Mouse (Mus musculus) forebrain, embryonic 16.5 days (tissue): ENCODE results near the gene Gnat1. TPM values are rescaled to one million over a fixed set of nuclear protein-coding genes. Genes with fewer than 3 reads are reported as not detected.

Source experiments
- ATAC-seq: fragments of 200-750 bp; cut with Nextera tagmentation; 2 replicates; pipeline ENCODE4 v1.8.0; 2017; ENCODE audit warnings: mild to moderate bottlenecking, moderate library complexity
- H3K27ac ChIP-seq: fragments of 300-500 bp; sonication (generic); 2 replicates; pipeline ENCODE4 v1.5.1; 2014; ENCODE audit warnings: low read length, control low read depth
- H3K27me3 ChIP-seq: fragments of 300-500 bp; sonication (generic); replicated peaks from 2 replicates; pipeline ENCODE4 v1.6.1; 2014; ENCODE audit warnings: low read length; ENCODE audit not compliant: control insufficient read depth, insufficient read depth
- H3K36me3 ChIP-seq: fragments of 300-500 bp; sonication (generic); 2 replicates; pipeline ENCODE4 v1.6.1; 2014; ENCODE audit not compliant: control insufficient read depth, insufficient read depth
- H3K4me1 ChIP-seq: fragments of 300-500 bp; sonication (generic); replicated peaks from 2 replicates; pipeline ENCODE4 v1.6.1; 2014; ENCODE audit warnings: low read length; ENCODE audit not compliant: control insufficient read depth, insufficient read depth
- H3K4me2 ChIP-seq: fragments of 300-500 bp; sonication (generic); 2 replicates; pipeline ENCODE4 v1.6.1; 2014; ENCODE audit warnings: mild to moderate bottlenecking, low read length, control low read depth
- H3K4me3 ChIP-seq: fragments of 300-500 bp; sonication (generic); replicated peaks from 2 replicates; pipeline ENCODE4 v1.5.1; 2014; ENCODE audit warnings: mild to moderate bottlenecking, low read length, control low read depth
- H3K9ac ChIP-seq: fragments of 300-500 bp; sonication (generic); replicated peaks from 2 replicates; pipeline ENCODE4 v1.6.1; 2014; ENCODE audit warnings: low read depth, low read length, control low read depth
- H3K9me3 ChIP-seq: fragments of 300-500 bp; sonication (generic); 2 replicates; pipeline ENCODE4 v1.6.1; 2016; ENCODE audit warnings: low read length; ENCODE audit not compliant: control insufficient read depth
- WGBS: fragments of 180-500 bp; shearing (Covaris S2); extraction: QIAGEN DNeasy Blood & Tissue Kit; methylation state at CpG from one replicate; pipeline ENCODE4 v1.1.7; 2014; 5-methylcytosine and 5-hydroxymethylcytosine counted together
- polyA plus RNA-seq: library from polyadenylated mRNA; unstranded; fragments of >200 nt; fragmentation: Nextera tagmentation; extraction: Ambion mirVana; gene quantifications from 2 replicates; pipeline ENCODE4 v1.2.1, GENCODE M21; 2015

Gnat1 gene
- polyA plus RNA-seq, 1 experiment from 2014 or later: 1.4 TPM

DNA sequence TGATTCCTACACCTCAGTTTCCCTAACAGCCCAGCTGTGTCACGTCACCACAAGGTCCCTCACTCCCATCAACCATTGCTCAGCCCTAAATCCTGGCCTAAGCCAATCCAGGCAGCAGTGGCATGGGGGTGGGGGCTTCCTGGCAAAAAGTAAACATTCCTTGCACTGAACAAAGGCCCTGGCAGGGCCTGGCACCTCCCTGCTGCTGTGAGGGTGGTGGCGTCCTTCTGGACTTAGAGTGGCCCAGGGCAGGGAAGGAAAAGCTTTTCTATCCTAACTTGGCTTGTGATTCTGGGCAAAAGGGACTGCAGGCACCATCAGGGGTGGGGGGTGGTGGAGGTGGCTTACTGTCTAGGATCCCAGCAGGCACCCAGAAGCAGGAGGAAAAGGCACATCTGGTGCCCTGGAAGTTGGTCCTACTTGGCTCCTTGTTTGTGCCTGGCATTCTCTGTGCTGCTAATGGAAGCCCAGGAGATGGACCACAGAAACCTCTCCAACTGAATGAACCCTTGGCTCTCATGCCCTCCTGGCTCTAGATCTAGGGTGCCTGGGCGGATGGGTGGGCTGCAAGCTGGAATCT lies 23.2 kb upstream of the Gnat1 start:
- Histone ChIP-seq H3K4me1 (peaks cover 73% of the 10 kb centered on the region), H3K4me2 (no peak overlapping the region), H3K27me3 (no peaks in the 10 kb centered on the region), H3K9ac (0 out of 2 replicates have a peak overlapping the region, but pooled peaks have one; percentile 3), H3K4me3 (no peak overlapping the region), H3K27ac (0 out of 2 replicates have a peak overlapping the region, but pooled peaks have one; percentile 23), H3K9me3 (no peaks in the 10 kb centered on the region), H3K36me3 (no peaks in the 10 kb centered on the region)
- 50% methylated on average over 3 of the region's 3 CpGs for WGBS
- ATAC-seq: no peak

DNA sequence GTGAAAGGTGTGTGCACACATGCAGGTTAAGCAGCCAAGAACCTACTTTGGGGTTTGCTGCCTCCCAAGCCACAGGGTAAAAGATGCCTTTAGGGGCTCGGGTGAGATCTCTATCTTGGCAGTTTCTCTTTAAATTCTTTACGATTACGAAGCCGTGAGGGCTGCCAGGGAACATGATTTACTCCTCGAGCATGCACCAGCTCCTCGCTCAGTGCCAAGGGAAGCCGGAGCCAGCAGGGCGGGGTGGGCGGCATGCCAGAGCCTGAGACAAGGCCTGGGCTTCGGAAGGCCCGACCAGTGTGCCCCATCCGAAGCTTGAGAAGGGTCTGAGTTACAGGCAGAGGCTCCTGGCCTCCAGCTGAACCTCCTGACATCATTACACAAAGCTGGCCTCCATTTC lies 22.1 kb upstream of the Gnat1 start:
- H3K36me3 ChIP-seq: no peaks in the 10 kb centered on the region
- no peak overlapping the region for H3K9ac ChIP-seq
- WGBS: 30% methylated on average over 12 of the region's 12 CpGs
- H3K9me3 ChIP-seq: no peaks in the 10 kb centered on the region
- no peaks in the 10 kb centered on the region for H3K27me3 ChIP-seq
- peaks cover 70% of the 10 kb centered on the region for H3K4me1 ChIP-seq
- no peak overlapping the region for H3K4me3 ChIP-seq
- peak overlapping the region; percentile 0; the same call in 1 of the 2 replicates for H3K4me2 ChIP-seq
- ATAC-seq: peak; percentile 63
- H3K27ac ChIP-seq: peak overlapping the region; percentile 49

DNA sequence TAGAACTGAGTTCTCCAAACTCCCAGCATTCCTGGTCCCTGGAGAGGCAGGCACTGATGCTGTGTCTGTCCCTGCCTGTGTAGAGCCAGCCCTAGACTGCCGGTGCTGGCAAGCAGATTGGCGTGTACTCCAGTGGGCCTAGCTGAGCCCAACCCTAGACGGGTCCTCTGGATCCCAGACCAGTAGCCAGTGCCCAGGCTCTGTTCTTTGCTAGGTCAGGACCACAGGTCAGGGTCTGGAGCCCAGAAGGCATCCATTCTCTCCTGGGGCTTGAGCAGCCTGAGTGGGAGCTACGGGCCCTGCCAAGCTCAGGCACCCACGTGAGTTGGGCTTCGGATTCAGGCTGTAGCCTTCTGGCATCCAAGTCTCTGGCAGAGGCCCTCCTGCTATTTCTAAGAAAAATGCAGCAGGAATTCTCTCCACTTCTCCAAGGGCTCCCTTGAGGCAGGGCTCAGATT lies 20.6 kb upstream of the Gnat1 start:
- Histone ChIP-seq H3K27me3 (no peaks in the 10 kb centered on the region), H3K36me3 (no peaks in the 10 kb centered on the region)
- peak; percentile 51 for ATAC-seq

DNA sequence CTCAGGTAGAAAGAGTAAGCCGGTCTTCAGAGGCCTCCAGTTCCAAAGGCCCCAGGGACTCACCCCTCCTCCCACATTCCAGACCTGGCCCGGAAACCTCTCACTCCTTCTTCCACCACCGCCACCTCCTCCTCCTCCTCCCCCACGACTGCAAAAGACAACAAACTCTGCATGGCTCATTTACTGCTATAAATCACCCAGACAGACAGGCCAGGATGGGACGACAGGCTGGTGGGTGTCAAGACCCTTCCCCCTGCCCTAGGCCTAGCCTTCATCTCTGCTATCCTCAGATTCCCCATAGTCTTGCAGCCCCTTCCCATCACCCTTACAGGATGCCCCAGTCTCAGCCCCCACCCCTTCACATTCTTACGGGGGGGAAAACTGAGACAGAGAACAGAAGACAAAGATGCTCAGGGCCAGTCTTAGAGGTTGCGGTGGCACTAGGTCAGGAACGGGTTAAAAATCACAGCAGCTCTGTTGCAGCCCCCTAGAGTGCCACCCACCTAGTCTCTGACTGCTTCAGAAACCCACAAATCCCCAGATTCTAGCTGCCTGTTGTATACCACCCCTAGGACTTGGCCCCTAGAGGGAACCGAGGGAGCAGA lies 20.0 kb upstream of the Gnat1 start:
- peaks cover 65% of the 10 kb centered on the region for H3K4me1 ChIP-seq

More for the DNA sequence above, 20.6 kb upstream of the Gnat1 start:
- no peaks in the 10 kb centered on the region for H3K9me3 ChIP-seq
- no peak overlapping the region for H3K4me3 ChIP-seq
- peaks cover 65% of the 10 kb centered on the region for H3K4me1 ChIP-seq
- WGBS: 23% methylated on average over 6 of the region's 6 CpGs
- no peak overlapping the region for H3K9ac ChIP-seq
- H3K4me2 ChIP-seq: peak overlapping the region; percentile 25
- peak overlapping the region; percentile 77 for H3K27ac ChIP-seq

DNA sequence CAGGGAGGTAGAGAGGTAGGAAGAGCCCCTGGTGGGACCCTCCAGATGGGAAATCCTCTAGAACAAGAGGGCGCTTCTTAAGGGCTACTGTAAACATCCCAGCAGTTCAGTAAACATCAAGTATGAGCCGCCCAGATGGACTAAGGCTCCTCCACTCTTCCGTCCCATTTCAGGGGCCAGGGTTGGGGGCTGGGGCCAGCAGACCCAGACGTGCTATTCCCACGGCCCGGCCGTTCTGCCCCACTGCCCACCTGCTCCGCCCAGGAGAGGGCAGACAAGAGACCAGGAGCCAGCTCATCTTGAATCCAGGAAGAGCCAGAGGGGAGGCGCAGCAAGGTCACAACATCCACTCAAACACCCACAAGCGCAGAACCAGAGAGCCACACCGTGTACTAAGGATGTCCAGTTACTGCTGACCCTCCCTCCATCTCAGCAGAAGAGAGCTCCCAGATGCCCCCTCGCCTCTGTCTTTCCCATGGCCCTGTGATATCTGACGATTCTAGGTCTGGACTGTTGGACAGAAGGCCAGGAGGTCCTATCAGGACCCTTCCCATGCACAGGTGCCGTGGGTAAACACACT lies 19.2 kb upstream of the Gnat1 start:
- H3K27ac ChIP-seq: peak overlapping the region; percentile 16; the same call in 1 of the 2 replicates
- H3K27me3 ChIP-seq: no peaks in the 10 kb centered on the region
- H3K4me1 ChIP-seq: peaks cover 66% of the 10 kb centered on the region
- peak overlapping the region; percentile 15; the same call in 1 of the 2 replicates for H3K4me2 ChIP-seq
- 12% methylated on average over 14 of the region's 14 CpGs for WGBS
- H3K9ac ChIP-seq: no peak overlapping the region
- no peaks in the 10 kb centered on the region for H3K36me3 ChIP-seq
- H3K4me3 ChIP-seq: no peak overlapping the region
- 0 out of 2 replicates have a peak, but pooled peaks have one; percentile 2 for ATAC-seq
- H3K9me3 ChIP-seq: no peaks in the 10 kb centered on the region

More for the DNA sequence above, 20.0 kb upstream of the Gnat1 start:
- no peaks in the 10 kb centered on the region for H3K9me3 ChIP-seq
- ATAC-seq: no peak
- 0 out of 2 replicates have a peak overlapping the region, but pooled peaks have one; percentile 2 for H3K9ac ChIP-seq
- no peaks in the 10 kb centered on the region for H3K27me3 ChIP-seq
- no peak overlapping the region for H3K4me2 ChIP-seq
- 9% methylated on average over 9 of the region's 9 CpGs for WGBS
- no peak overlapping the region for H3K4me3 ChIP-seq
- peak overlapping the region; percentile 77 for H3K27ac ChIP-seq
- no peaks in the 10 kb centered on the region for H3K36me3 ChIP-seq

DNA sequence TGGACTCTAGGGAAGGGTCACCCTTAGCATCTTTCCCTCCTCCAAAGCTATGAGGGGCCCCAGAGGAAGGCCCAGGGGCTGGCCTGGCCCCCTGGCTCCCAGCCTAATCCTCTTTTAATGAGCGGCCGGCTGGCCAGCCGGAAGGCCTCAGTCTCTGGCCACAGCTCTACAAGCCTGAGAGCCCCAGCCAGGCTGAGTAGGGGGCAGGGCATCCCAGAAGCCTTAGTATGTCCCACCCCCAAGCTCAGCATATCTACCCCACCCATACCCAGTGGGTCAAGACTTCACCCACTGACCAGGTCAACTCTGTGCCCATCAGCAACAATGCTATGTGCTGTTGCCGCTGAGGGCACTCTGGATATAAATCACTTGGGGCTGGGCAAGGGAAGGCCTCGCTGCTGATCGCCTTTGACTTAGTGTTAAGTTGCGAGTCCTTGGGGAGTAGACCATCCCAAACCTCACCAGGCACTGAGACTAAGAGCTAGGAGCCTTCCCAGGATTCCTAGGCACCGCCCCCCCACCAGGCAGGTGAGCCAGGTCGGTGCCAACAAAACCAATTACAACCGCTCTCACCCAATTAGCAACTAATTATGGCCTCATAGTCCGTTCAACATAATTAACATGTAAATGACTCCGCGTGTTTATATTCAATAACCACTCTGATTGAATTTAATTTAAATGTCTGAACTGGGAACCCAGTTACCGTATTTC lies 18.5 kb upstream of the Gnat1 start:
- H3K36me3 ChIP-seq: no peaks in the 10 kb centered on the region
- H3K4me2 ChIP-seq: 0 out of 2 replicates have a peak overlapping the region, but pooled peaks have one; percentile 15
- H3K27me3 ChIP-seq: no peaks in the 10 kb centered on the region
- peaks cover 72% of the 10 kb centered on the region for H3K4me1 ChIP-seq
- no peaks in the 10 kb centered on the region for H3K9me3 ChIP-seq
- H3K27ac ChIP-seq: no peak overlapping the region
- H3K9ac ChIP-seq: no peak overlapping the region
- ATAC-seq: peak; percentile 22
- no peak overlapping the region for H3K4me3 ChIP-seq
- WGBS: 3% methylated on average over 14 of the region's 14 CpGs

DNA sequence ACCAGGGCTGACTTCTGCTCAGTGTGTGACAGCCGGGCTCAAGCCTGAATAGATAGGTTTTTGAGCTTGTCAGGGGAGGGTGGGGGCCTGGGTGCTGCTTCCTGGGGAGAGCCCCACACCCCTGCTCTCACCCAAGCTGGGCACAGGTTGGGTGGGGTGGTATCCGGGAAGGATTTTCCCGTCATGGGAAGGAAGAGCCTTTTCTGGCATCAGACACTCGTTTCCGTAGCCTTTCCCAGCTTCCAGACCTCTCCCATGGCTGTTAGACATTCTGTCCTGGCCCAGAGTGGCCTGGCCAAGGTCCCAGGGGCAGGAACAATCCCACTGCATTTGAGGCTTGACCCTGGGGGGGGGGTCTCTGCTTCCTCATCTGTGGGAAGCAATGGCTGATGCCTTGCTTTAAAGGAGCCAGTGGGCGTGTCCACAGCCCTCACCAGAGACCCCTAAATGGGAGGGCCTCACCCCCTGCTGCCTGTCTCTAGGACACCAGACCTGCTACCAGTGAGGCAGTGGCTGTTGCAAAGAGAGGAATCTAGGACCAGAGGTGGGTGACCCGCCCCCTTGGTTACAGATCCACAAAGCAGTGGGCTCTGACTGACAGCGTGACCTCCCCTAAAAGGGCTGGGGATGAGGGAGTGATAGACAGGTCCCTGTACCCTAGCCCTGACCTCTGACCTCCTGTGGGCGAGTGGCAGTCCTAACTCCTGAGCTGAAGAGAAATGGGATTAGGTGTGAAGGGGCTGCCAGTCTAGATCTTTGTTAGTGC lies 17.5 kb upstream of the Gnat1 start:
- ATAC-seq: no peak
- whole genome bisulfite sequencing: 21% methylated on average over 9 of the region's 9 CpGs
- H3K36me3 ChIP-seq: 0 out of 2 replicates have a peak, but pooled peaks cover 1% of the 10 kb centered on the region
- no peak overlapping the region for H3K9ac ChIP-seq
- no peak overlapping the region for H3K27ac ChIP-seq
- no peak overlapping the region for H3K4me3 ChIP-seq
- no peak overlapping the region for H3K4me2 ChIP-seq
- no peaks in the 10 kb centered on the region for H3K9me3 ChIP-seq
- H3K27me3 ChIP-seq: no peaks in the 10 kb centered on the region
- H3K4me1 ChIP-seq: peaks cover 63% of the 10 kb centered on the region

DNA sequence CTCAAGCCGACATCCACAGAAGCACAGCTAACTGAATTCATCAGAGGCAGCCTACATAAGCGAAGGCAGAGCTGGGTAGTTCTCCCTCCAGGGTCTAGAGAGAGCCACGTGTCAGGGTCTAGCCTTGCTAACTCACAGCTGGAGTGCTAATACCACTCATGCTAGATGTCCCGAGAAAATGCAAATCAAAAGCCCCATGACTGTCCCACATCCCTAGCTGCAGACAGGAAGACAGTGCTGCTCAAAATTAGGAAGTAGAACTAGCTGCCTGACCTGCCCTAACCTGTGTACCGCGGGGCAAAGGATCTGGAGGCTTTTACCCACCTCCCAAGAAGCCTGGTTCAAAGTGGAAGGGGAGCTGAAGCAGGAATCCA lies 16.6 kb upstream of the Gnat1 start:
- Histone ChIP-seq H3K36me3 (peaks cover 5% of the 10 kb centered on the region; the same call in 1 of the 2 replicates), H3K9ac (no peak overlapping the region), H3K4me2 (no peak overlapping the region), H3K9me3 (no peaks in the 10 kb centered on the region), H3K27me3 (no peaks in the 10 kb centered on the region), H3K4me3 (no peak overlapping the region), H3K4me1 (peaks cover 53% of the 10 kb centered on the region), H3K27ac (no peak overlapping the region)
- 44% methylated on average over 6 of the region's 6 CpGs for WGBS
- no peak for ATAC-seq
